Mouse (Mus musculus) hindbrain, embryonic 10.5 days (tissue): ENCODE results near the gene Txnip. TPM values are rescaled to one million over a fixed set of nuclear protein-coding genes. Genes with fewer than 3 reads are reported as not detected.
A peak's percentile ranks its signal among the peaks of the same experiment; 100 is the strongest.

Experiments
- DNase-seq: peaks from one replicate; pipeline ENCODE4 v3.0.0-alpha.2; 2017; ENCODE audit warnings: low spot score
- H3K27ac ChIP-seq: fragments of 300-500 bp; sonication (generic); 2 replicates; pipeline ENCODE4 v1.5.1; 2016; ENCODE audit warnings: mild to moderate bottlenecking, moderate library complexity
- H3K27me3 ChIP-seq: fragments of 300-500 bp; sonication (generic); 2 replicates; pipeline ENCODE4 v1.6.1; 2016; ENCODE audit warnings: mild to moderate bottlenecking; ENCODE audit not compliant: poor library complexity, insufficient read depth, severe bottlenecking
- H3K36me3 ChIP-seq: fragments of 300-500 bp; sonication (generic); 2 replicates; pipeline ENCODE4 v1.6.1; 2016; ENCODE audit warnings: mild to moderate bottlenecking, moderate library complexity
- H3K4me1 ChIP-seq: fragments of 300-500 bp; sonication (generic); replicated peaks from 2 replicates; pipeline ENCODE4 v1.6.1; 2016; ENCODE audit warnings: mild to moderate bottlenecking
- H3K4me3 ChIP-seq: fragments of 300-500 bp; sonication (generic); 2 replicates; pipeline ENCODE4 v1.5.1; 2016; ENCODE audit warnings: mild to moderate bottlenecking, moderate library complexity
- H3K9me3 ChIP-seq: fragments of 300-500 bp; sonication (generic); 2 replicates; pipeline ENCODE4 v1.6.1; 2016; ENCODE audit warnings: mild to moderate bottlenecking, moderate library complexity
- WGBS: fragments of 180-500 bp; shearing (Covaris S2); methylation state at CpG from one replicate; pipeline ENCODE4 v1.1.7; 2016; 5-methylcytosine and 5-hydroxymethylcytosine counted together
- polyA plus RNA-seq: library from polyadenylated mRNA; unstranded; fragments of >200 nt; fragmentation: Nextera tagmentation; extraction: Ambion mirVana; gene quantifications from 2 replicates; pipeline ENCODE4 v1.2.1, GENCODE M21; 2016

Gene Txnip
- polyA plus RNA-seq, 1 experiment from 2014 or later = 36.3 TPM

DNA sequence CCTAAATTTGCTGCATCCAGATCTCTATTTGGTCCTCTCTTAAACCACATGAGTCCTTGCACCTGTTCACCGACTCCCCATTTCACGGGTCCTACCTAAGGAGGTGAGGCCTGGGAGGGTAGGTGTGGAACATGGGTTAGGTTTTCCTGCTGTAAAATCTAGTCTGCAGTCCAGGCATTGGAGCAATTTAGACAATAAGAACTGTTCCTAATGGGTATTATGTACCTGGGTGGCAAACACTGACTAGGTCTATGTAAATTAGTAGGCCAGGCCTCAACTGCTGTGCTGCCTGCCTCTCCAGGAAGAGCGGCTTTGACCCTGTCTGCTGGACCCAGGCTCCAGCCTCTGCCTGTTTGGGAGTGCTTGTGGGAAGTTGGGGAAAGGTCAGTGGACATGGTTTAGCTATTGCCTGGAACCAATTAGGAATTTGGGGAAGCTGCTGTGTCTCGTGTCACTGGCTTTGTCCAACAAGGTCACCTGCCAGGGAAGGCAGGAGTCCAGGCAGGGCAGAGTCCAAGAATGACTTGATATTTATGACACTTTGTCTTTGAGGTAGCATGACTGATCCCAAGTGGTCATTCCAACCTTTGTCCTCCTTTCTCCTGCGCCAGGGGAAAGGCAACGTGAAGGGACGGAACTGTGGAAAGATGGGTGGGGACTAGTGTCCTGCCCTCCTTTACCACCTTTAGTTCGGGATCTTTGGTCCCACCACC, 17.7 kb downstream of the Txnip start:
- DNase-seq = no peak
- Histone ChIP-seq H3K4me1 (peaks cover 56% of the 10 kb centered on the region), H3K27me3 (no peaks in the 10 kb centered on the region), H3K9me3 (no peaks in the 10 kb centered on the region), H3K36me3 (no peaks in the 10 kb centered on the region), H3K27ac (peak overlapping the region; percentile 47; the same call in 1 of the 2 replicates), H3K4me3 (no peak overlapping the region)
- 76% methylated on average over 8 of the region's 8 CpGs for WGBS

DNA sequence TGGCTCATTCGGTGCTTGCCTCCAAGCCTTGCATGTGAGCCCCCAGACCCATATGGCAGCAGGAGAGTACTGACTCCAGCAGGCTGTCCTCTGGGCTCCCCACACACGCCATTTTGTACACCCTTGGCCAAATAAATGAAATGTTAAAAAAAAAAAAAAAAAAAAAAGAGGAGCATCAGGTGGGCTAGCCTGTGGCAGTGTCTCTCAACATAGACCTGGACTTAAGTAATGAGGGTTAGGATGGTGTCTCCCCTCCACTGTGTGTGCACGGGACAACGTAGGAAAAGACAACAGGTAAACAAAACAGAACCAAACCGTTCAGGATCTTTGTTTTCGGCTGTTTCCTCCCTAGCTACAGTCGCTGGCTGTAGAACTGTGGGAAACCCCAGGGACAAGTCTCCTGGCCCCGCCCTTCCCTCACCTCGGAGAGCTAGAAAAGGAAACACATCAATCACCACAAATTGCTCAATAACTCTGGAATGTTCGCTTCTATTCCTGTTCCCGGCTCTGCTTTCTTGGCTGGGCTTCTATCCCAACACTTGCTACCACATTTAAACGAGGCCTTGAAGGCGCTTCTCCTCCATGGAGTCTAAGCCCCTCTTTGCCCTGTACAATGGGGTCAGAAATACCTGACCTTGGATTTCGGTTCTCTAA, 18.4 kb downstream of the Txnip start:
- no peaks in the 10 kb centered on the region for H3K36me3 ChIP-seq
- H3K27me3 ChIP-seq = peaks cover 5% of the 10 kb centered on the region; the same call in 1 of the 2 replicates
- no peaks in the 10 kb centered on the region for H3K9me3 ChIP-seq
- peak overlapping the region; percentile 84 for H3K27ac ChIP-seq
- no peak for DNase-seq
- peak overlapping the region; percentile 22 for H3K4me3 ChIP-seq
- H3K4me1 ChIP-seq = peaks cover 63% of the 10 kb centered on the region
- 66% methylated on average over 14 of the region's 14 CpGs for WGBS

DNA sequence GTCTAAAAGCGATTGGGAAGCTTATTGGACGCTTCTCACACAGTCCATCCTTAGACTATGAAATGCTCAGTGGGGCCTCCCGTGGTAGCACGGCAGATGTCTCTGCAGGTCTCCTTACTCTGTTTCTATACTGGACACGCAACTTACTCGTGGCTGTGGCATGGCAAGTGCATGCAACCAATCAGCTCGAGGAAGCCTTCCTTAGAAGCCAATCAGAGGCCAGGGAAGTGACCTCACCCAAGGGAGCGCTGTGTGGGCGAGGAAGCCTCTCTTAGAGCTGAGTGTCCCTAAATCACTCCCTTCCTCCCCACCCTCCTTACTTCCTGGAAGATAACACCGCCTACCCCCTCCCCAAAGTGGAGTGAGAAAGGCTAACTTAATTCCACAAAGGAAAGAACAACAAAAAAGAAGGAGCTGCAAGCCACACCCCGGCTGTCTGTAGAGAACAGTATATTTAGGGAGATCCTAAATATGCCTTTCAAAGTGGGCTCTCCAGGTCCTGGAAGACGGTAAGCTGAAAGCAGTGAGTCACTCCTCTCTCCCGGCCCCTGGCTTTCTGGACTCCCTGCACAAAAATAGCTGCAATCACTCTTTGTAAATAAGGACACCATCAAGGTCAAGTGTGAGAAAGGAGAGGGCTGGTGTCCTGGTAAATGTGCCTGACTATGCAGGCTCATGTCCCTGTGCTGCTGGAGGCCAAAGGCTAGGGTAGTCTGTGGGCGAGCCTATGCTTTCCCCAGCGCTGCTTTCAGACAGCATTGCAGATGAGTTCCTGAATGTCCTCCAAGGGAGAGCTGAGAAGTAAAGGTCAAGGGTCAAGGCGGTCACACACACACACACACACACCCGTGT, 19.2 kb downstream of the Txnip start, which contains the start of gene Gm16253:
Gene Gm16253 (plus strand): TSS at position 295 of the 852 bp plus-strand sequence.
- 33% methylated on average over 17 of the region's 17 CpGs for WGBS
- Histone ChIP-seq H3K36me3 (no peaks in the 10 kb centered on the region), H3K4me3 (peak within 1 kb of the TSS; percentile 22), H3K27ac (peak within 1 kb of the TSS; percentile 84), H3K9me3 (no peaks in the 10 kb centered on the region), H3K4me1 (peaks cover 64% of the 10 kb centered on the region), H3K27me3 (peaks cover 13% of the 10 kb centered on the region)
- peak; percentile 86 for DNase-seq

DNA sequence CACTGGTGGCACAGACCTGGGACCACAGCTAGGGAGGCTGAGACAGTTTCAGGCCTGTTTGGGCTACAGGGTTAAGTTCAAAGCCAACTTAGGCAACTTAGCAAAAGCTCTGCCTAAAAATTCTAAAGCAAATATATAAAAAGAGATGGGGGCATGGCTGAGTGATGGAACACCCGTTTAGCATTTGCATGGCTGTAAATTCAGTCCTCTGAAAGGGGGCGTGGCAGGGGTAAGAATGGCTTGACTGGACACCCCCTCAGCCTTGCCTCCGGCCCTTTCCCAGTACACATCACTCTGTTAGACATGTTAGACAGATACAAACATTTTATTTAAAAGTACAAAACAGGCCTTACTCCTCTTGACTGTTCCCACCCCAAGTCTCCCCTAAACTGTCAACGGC, 19.8 kb downstream of the Txnip start:
- H3K4me1 ChIP-seq = peaks cover 64% of the 10 kb centered on the region
- no peaks in the 10 kb centered on the region for H3K36me3 ChIP-seq
- no peak overlapping the region for H3K4me3 ChIP-seq
- 74% methylated on average over 4 of the region's 4 CpGs for WGBS
- peaks cover 14% of the 10 kb centered on the region for H3K27me3 ChIP-seq
- DNase-seq = no peak
- no peaks in the 10 kb centered on the region for H3K9me3 ChIP-seq
- H3K27ac ChIP-seq = peak overlapping the region; percentile 84

DNA sequence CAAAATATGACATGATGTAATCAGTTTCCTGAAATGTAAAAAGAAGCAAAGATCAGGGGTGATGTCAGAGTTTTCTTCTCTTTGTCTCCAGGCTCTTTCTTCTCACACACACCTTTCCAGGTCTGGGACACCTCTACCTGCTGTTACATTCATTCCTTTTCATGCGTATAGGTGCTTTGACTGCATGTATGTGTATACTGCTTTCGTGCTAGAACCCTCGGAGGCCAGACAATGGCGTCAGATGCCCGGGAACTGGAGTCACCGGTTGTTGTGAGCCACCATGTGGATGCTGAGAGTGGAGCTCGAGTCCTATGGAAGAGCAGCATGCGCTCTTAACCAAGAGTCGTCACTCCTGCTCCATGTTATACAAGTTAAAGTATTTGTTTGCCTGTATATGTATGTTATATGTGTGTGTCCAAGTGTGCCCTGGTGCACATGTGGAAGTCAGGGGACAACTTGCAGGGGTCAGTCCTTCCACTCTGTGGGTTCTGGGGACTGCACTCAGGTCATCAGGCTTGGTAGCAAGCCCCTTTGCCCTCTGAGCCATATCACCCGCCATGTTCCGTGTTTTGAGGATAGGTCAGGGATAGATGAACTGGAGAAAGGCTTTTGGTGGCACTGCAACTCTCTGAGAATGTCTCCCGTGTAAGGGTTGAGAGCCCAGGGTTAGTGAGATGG, 20.9 kb downstream of the Txnip start:
- no peaks in the 10 kb centered on the region for H3K36me3 ChIP-seq
- H3K4me3 ChIP-seq = no peak overlapping the region
- H3K27ac ChIP-seq = no peak overlapping the region
- no peaks in the 10 kb centered on the region for H3K9me3 ChIP-seq
- 82% methylated on average over 12 of the region's 12 CpGs for WGBS
- peaks cover 14% of the 10 kb centered on the region for H3K27me3 ChIP-seq
- peaks cover 60% of the 10 kb centered on the region for H3K4me1 ChIP-seq
- no peak for DNase-seq

DNA sequence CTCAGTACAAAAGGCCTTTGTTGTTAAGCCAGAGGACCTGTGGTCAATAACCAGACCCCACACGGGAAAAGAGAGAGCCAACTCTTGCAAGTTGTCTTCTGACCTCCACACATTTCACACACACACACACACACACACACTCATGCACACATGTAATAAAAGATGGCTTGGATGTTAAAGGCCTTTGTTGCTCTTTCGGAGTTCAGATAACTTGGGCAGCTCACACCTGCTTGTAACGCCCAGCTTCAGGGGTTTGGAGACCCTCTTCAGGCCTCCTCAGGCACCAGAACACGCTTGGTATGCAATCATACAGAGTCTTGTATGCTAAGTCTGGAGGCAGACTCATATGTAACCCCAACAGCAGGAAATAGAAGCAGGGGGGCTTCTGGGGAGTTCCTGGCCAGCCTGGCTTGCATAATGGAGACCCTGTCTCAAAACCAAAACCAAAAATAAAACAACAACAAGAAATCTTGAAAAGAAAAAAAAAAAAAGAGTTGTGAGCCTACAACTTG, 21.5 kb downstream of the Txnip start:
- WGBS = 73% methylated on average over 4 of the region's 4 CpGs
- H3K4me1 ChIP-seq = peaks cover 55% of the 10 kb centered on the region
- H3K27me3 ChIP-seq = peaks cover 14% of the 10 kb centered on the region
- no peak overlapping the region for H3K27ac ChIP-seq
- no peaks in the 10 kb centered on the region for H3K9me3 ChIP-seq
- no peaks in the 10 kb centered on the region for H3K36me3 ChIP-seq
- no peak overlapping the region for H3K4me3 ChIP-seq
- no peak for DNase-seq

DNA sequence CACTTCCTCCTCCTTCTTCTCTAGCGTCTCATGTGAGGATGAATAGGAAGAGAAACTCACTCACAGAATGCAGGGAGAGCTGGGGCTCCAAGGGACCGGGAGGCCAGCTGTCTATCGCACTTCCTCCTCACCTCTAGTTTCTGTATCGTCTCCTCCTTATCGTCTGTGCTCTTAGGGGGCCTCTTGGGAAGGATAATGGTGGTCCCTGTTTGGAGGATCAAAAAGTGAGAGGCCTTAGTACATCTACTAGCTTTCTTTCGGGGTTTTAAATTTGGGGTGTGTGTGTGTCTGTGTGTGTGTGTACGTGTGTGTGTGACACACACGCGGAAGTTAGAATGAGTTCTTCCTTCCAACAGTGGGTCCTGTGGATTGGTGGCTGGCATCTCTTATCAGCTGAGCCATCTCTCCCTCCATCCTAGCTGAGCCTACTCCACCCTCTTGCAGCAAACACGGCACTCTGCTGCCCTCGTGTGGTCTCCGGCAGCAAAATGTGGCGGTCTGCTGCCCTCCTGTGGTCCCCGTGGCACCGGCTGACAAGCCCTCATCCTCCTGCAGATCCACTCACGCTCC, 22.2 kb downstream of the Txnip start:
- 16% methylated on average over 16 of the region's 16 CpGs for WGBS
- peak; percentile 89 for DNase-seq
- Histone ChIP-seq H3K27ac (no peak overlapping the region), H3K4me1 (peaks cover 53% of the 10 kb centered on the region), H3K36me3 (no peaks in the 10 kb centered on the region), H3K4me3 (peak overlapping the region; percentile 45), H3K9me3 (no peaks in the 10 kb centered on the region), H3K27me3 (peaks cover 14% of the 10 kb centered on the region)

DNA sequence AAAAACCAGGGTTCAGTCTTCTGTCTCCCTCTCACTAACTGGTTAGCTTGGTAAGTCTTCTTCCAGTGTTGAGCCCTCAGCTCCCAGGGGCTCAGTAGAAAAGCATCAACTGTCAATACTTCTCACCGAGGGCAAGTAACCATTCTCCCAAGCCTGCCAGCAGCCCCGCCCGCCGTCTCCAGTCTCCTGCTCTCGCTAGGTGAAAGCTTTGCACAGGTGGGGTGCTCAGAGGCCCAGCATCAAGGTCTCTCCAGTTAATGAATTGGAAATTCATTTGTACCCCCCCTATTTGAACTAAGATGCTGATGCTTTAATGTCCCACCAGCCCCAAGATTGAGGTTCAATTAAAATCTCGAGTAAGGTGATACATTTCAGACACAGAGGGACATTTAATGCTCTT, 23.4 kb downstream of the Txnip start:
- no peak for DNase-seq
- 41% methylated on average over 6 of the region's 6 CpGs for WGBS
- Histone ChIP-seq H3K9me3 (no peaks in the 10 kb centered on the region), H3K27ac (no peak overlapping the region), H3K36me3 (no peaks in the 10 kb centered on the region), H3K27me3 (peaks cover 14% of the 10 kb centered on the region), H3K4me3 (no peak overlapping the region), H3K4me1 (peaks cover 42% of the 10 kb centered on the region)

DNA sequence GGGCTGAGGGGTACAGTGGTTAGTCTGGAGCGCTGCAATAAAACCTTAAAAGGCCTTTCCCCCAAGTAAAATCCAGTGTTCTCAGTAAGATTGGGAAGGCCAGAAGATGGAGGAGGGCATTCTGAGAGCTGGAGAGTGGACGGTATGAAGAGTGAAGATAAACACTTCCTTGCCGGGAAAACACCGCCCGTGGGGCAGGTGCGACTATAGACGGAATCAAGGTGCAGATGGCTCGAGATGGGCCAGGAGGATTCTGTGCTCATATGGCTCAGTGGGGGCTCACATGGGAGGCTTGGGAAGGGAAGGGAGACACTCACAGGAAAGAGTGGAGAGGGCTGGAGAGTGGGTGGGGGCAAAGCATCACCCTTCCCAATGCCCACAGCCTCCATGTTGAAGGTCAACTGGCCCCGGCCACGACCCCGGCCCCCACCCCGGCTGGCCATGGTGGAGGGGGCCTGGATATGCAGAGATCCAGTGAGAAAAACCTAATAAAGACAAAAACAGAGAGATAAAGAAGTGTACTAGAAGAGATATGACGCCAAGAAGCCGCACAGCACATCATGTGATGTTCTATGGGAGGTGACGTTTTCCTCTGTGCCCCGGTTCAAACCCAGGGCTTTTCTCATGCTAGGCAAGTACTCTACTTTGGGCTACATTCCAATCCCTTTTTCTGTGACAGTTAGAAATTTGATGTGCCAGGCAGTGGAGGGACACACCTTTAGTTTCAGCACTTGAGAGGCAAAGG, 24.2 kb downstream of the Txnip start:
- Histone ChIP-seq H3K4me1 (peaks cover 34% of the 10 kb centered on the region), H3K36me3 (no peaks in the 10 kb centered on the region), H3K4me3 (no peak overlapping the region), H3K27ac (no peak overlapping the region), H3K9me3 (no peaks in the 10 kb centered on the region), H3K27me3 (peaks cover 14% of the 10 kb centered on the region)
- DNase-seq = no peak
- 87% methylated on average over 16 of the region's 16 CpGs for WGBS

DNA sequence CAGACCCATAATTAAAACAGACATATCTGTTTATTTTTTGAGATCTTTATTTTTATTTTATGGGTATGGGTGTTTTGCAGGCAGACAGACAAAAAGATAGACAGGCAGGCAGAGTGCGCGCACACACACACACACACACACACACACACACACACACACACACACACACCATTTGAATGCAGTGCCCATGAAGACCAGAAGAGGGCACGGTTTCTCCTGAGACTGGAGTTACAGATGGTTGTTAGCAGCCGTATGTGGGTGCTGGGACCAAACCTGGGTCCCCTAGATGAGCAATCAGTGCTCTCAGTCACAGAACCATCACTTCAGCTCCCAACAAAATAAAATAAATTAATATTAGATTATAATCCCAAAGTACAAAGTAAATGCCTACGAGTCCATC, 25.6 kb downstream of the Txnip start:
- Histone ChIP-seq H3K9me3 (no peaks in the 10 kb centered on the region), H3K4me1 (peaks cover 24% of the 10 kb centered on the region), H3K27ac (no peak overlapping the region), H3K27me3 (peaks cover 14% of the 10 kb centered on the region), H3K4me3 (no peak overlapping the region), H3K36me3 (no peaks in the 10 kb centered on the region)
- 88% methylated on average over 5 of the region's 5 CpGs for WGBS
- DNase-seq = no peak

DNA sequence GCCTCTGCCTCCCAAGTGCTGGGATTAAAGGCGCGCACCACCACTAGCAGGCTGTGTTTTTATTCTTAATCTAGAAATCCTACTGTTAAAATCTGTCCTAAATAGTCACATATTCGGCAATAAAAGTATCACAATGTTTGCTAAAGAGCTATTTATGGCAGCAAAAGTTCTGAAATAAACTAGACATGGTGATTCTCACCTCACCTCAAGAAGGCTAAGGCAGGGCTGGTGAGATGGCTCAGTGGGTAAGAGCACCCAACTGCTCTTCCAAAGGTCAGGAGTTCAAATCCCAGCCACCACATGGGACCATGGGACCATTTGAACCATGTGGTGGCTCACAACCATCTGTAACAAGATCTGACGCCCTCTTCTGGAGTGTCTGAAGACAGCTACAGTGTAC, 32.9 kb downstream of the Txnip start:
- no peak for DNase-seq
- 81% methylated on average over 4 of the region's 4 CpGs for WGBS
- H3K27me3 ChIP-seq = peaks cover 21% of the 10 kb centered on the region
- H3K36me3 ChIP-seq = no peaks in the 10 kb centered on the region
- no peak overlapping the region for H3K4me3 ChIP-seq
- H3K9me3 ChIP-seq = no peaks in the 10 kb centered on the region
- H3K4me1 ChIP-seq = peaks cover 23% of the 10 kb centered on the region
- H3K27ac ChIP-seq = no peak overlapping the region
